Mouse (Mus musculus): ENCODE data around the gene Pank2.
A peak's percentile ranks its signal among the peaks of the same experiment; 100 is the strongest.
"Not testable (repeated sequence)": the region's sequence is repeated elsewhere in the genome, so short reads cannot be mapped to it uniquely, and the experiment has no call there.

The Pank2 gene

GRCm38 (mm10) chr2:131260544-131261307, 1.6 kb upstream of the Pank2 start:
- no peak for DNase-seq (ENCODE audit: low spot score)

GRCm38 (mm10) chr2:131261481-131262212, 648 bp upstream of the Pank2 start:
- DNase-seq (ENCODE audit: low spot score): no peak

- DNase-seq (ENCODE audit: low spot score): no peak
Observed at GRCm38 (mm10) chr2:131262680-131263670, 680 bp downstream of the Pank2 start.

GRCm38 (mm10) chr2:131264027-131264426, 1.7 kb downstream of the Pank2 start:
- no peak for DNase-seq (ENCODE audit: low spot score)

- no peak for DNase-seq (ENCODE audit: low spot score)
Observed at GRCm38 (mm10) chr2:131265056-131265455, 2.8 kb downstream of the Pank2 start.

- no peak for DNase-seq (ENCODE audit: low spot score)
Observed at GRCm38 (mm10) chr2:131275493-131275892, 13.2 kb downstream of the Pank2 start.

- no peak for DNase-seq (ENCODE audit: low spot score)
Observed at GRCm38 (mm10) chr2:131276722-131277121, 14.4 kb downstream of the Pank2 start.

GRCm38 (mm10) chr2:131281596-131281995, 19.3 kb downstream of the Pank2 start:
- no peak for DNase-seq (ENCODE audit: low spot score)

- DNase-seq (ENCODE audit: low spot score): no peak
Observed at GRCm38 (mm10) chr2:131286276-131286675, 24.0 kb downstream of the Pank2 start.

GRCm38 (mm10) chr2:131290669-131291068, 28.4 kb downstream of the Pank2 start:
- DNase-seq (ENCODE audit: low spot score): no peak

- DNase-seq (ENCODE audit: low spot score): no peak
Observed at GRCm38 (mm10) chr2:131296746-131297261, 34.5 kb downstream of the Pank2 start.

- not testable (repeated sequence) for DNase-seq (ENCODE audit: low spot score)
Observed at GRCm38 (mm10) chr2:131298674-131299073, 36.4 kb downstream of the Pank2 start.

GRCm38 (mm10) chr2:131300485-131300884, 38.2 kb downstream of the Pank2 start:
- no peak for DNase-seq (ENCODE audit: low spot score)

GRCm38 (mm10) chr2:131301635-131302034, 39.3 kb downstream of the Pank2 start:
- DNase-seq (ENCODE audit: low spot score): no peak

- DNase-seq (ENCODE audit: low spot score): no peak
Observed at GRCm38 (mm10) chr2:131304497-131304896, 42.2 kb downstream of the Pank2 start.

- DNase-seq (ENCODE audit: low spot score): not testable (repeated sequence)
Observed at GRCm38 (mm10) chr2:131305226-131305625, 42.9 kb downstream of the Pank2 start.

GRCm38 (mm10) chr2:131307391-131307790, 45.1 kb downstream of the Pank2 start:
- DNase-seq (ENCODE audit: low spot score): no peak

GRCm38 (mm10) chr2:131307822-131308221, 45.5 kb downstream of the Pank2 start:
- no peak for DNase-seq (ENCODE audit: low spot score)

GRCm38 (mm10) chr2:131309296-131309695, 47.0 kb downstream of the Pank2 start:
- no peak for DNase-seq (ENCODE audit: low spot score)

GRCm38 (mm10) chr2:131316167-131316566, 53.9 kb downstream of the Pank2 start:
- DNase-seq (ENCODE audit: low spot score): no peak

- DNase-seq (ENCODE audit: low spot score): no peak
Observed at GRCm38 (mm10) chr2:131319401-131319800, 57.1 kb downstream of the Pank2 start.

- DNase-seq (ENCODE audit: low spot score): peak; percentile 19
Observed at GRCm38 (mm10) chr2:131321192-131321591, 58.9 kb downstream of the Pank2 start.

Measured in left cerebral cortex, adult 11 months (tissue).